Mouse (Mus musculus): ENCODE results near the gene St6galnac3.

DNA sequence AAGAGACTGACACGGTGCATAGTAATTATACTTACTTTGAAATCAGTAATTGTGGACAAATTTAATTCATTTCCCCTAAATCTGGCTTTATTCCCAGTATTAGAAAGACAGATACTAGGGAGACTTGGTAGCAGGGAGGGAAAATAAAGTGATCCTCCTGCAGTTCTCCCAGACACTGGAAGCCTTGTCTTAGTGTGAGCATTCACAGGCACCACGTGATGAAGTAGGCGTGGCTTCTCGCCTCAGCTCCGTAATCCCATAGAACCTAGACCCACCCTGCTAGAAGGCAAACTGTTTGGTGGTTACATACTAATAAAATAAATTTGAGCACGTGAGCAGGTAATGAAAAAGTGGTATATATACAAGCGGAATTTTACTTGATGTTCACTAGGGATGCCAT lies 208.1 kb downstream of the St6galnac3 start:
- TF ChIP-seq CTCF (IDR thresholded peaks at IDR 0.05; ENCODE audit: borderline replicate concordance, extremely low read depth, insufficient read depth, insufficient read length): no peak
- no peak for TF ChIP-seq POLR2A (IDR thresholded peaks at IDR 0.05; ENCODE audit: borderline replicate concordance, extremely low read depth, insufficient read depth, insufficient read length, poor library complexity, severe bottlenecking)
